Mouse (Mus musculus): ENCODE measurements around the gene Rilp. TPM values are rescaled to one million over a fixed set of nuclear protein-coding genes. Genes with fewer than 3 reads are reported as not detected.
A peak's percentile ranks its signal among the peaks of the same experiment; 100 is the strongest.

Rilp gene
- polyA plus RNA-seq, 1 experiment from 2014 or later = 1.3 TPM

GRCm38 (mm10) chr11:75513336-75513735 is 3.4 kb downstream of the Rilp start, which contains the start of gene Scarf1:
Scarf1 (plus strand) TSS chr11:75513540.
- Histone ChIP-seq H3K4me2 (ENCODE audit: low read length) (no peak within 1 kb of the TSS), H3K36me3 (ENCODE audit: control insufficient read depth, insufficient read depth) (peaks cover 11% of the 10 kb centered on the region), H3K27ac (ENCODE audit: low read length) (no peak within 1 kb of the TSS), H3K4me3 (replicated peaks; ENCODE audit: low read length) (no peak within 1 kb of the TSS), H3K9ac (replicated peaks; ENCODE audit: low read depth, low read length) (no peak within 1 kb of the TSS), H3K27me3 (replicated peaks; ENCODE audit: control insufficient read depth, insufficient read depth, low read length) (no peaks in the 10 kb centered on the region), H3K9me3 (ENCODE audit: control insufficient read depth, low read length) (no peaks in the 10 kb centered on the region), H3K4me1 (replicated peaks; ENCODE audit: control insufficient read depth, insufficient read depth, low read length) (peaks cover 15% of the 10 kb centered on the region)
- WGBS = 53% methylated on average over 8 of the region's 8 CpGs
- ATAC-seq = no peak

DNA sequence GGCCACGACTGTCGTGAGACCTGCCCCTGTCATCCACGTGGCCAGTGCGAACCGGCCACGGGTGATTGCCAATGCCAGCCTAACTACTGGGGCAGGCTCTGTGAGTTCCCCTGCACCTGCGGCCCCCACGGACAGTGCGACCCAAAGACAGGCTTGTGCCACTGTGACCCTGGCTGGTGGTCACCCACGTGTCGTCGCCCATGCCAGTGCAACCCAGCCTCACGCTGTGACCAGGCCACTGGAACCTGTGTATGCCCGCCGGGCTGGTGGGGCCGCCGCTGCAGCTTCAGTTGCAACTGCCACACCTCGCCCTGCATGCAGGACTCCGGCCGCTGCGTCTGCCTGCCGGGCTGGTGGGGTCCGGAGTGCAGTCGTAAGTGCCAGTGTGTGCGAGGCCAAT is 5.3 kb downstream of the Rilp start:
- H3K4me2 ChIP-seq (ENCODE audit: low read length) = no peak overlapping the region
- WGBS = 93% methylated on average over 25 of the region's 25 CpGs
- no peaks in the 10 kb centered on the region for H3K27me3 ChIP-seq (replicated peaks; ENCODE audit: control insufficient read depth, insufficient read depth, low read length)
- ATAC-seq = no peak
- H3K9me3 ChIP-seq (ENCODE audit: control insufficient read depth, low read length) = no peaks in the 10 kb centered on the region
- no peaks in the 10 kb centered on the region for H3K36me3 ChIP-seq (ENCODE audit: control insufficient read depth, insufficient read depth)
- no peak overlapping the region for H3K27ac ChIP-seq (ENCODE audit: low read length)
- H3K4me3 ChIP-seq (replicated peaks; ENCODE audit: low read length) = no peak overlapping the region
- H3K4me1 ChIP-seq (replicated peaks; ENCODE audit: control insufficient read depth, insufficient read depth, low read length) = peaks cover 6% of the 10 kb centered on the region
- no peak overlapping the region for H3K9ac ChIP-seq (replicated peaks; ENCODE audit: low read depth, low read length)

DNA sequence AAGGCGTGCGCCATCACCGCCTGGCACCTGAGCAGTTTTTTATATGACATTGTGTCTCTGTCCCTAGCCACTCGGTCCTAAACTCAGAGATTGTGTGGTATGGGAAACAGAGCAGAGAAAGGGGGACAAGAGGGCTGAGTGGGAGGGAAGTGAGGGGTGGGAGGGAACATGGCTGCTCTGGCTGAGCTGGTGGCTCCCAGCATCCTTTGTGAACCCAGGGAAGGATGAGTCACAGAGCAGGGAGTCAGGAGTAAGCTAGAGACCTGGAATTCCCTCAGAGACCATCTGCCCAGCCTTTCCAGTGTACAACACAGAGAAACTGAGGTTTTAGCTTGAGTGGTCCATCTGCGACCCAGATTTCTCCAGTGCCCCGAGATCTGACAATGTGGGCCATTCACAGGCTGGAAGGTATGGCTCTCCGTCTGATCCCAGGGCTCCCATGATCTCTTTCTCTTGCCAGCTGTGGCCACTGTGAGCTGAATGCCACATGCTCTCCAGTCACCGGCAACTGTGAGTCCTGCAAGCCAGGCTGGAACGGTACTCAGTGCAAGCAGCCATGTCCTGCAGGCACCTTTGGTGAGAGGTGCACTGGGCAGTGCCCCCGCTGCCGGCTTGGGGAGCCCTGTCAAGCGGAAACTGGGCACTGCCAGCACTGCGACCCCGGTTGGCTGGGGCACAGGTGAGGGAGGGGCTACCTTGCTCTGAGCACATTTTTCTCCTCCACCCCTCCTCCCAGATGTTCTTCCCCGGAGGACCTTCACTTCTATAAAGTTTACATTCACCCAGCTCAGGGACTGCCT is 10.1 kb downstream of the Rilp start:
- H3K36me3 ChIP-seq (ENCODE audit: control insufficient read depth, insufficient read depth) = no peaks in the 10 kb centered on the region
- no peak overlapping the region for H3K27ac ChIP-seq (ENCODE audit: low read length)
- no peak overlapping the region for H3K4me2 ChIP-seq (ENCODE audit: low read length)
- H3K9me3 ChIP-seq (ENCODE audit: control insufficient read depth, low read length) = no peaks in the 10 kb centered on the region
- H3K4me3 ChIP-seq (replicated peaks; ENCODE audit: low read length) = no peak overlapping the region
- WGBS = 79% methylated on average over 15 of the region's 15 CpGs
- no peak overlapping the region for H3K9ac ChIP-seq (replicated peaks; ENCODE audit: low read depth, low read length)
- ATAC-seq = no peak
- no peaks in the 10 kb centered on the region for H3K27me3 ChIP-seq (replicated peaks; ENCODE audit: control insufficient read depth, insufficient read depth, low read length)
- no peaks in the 10 kb centered on the region for H3K4me1 ChIP-seq (replicated peaks; ENCODE audit: control insufficient read depth, insufficient read depth, low read length)

GRCm38 (mm10) chr11:75521609-75522008 is 11.7 kb downstream of the Rilp start:
- 81% methylated on average over 4 of the region's 4 CpGs for WGBS
- Histone ChIP-seq H3K4me1 (replicated peaks; ENCODE audit: control insufficient read depth, insufficient read depth, low read length) (no peaks in the 10 kb centered on the region), H3K9me3 (ENCODE audit: control insufficient read depth, low read length) (no peaks in the 10 kb centered on the region), H3K4me3 (replicated peaks; ENCODE audit: low read length) (no peak overlapping the region), H3K9ac (replicated peaks; ENCODE audit: low read depth, low read length) (no peak overlapping the region), H3K27ac (ENCODE audit: low read length) (no peak overlapping the region), H3K36me3 (ENCODE audit: control insufficient read depth, insufficient read depth) (no peaks in the 10 kb centered on the region), H3K4me2 (ENCODE audit: low read length) (no peak overlapping the region), H3K27me3 (replicated peaks; ENCODE audit: control insufficient read depth, insufficient read depth, low read length) (no peaks in the 10 kb centered on the region)
- no peak for ATAC-seq

DNA sequence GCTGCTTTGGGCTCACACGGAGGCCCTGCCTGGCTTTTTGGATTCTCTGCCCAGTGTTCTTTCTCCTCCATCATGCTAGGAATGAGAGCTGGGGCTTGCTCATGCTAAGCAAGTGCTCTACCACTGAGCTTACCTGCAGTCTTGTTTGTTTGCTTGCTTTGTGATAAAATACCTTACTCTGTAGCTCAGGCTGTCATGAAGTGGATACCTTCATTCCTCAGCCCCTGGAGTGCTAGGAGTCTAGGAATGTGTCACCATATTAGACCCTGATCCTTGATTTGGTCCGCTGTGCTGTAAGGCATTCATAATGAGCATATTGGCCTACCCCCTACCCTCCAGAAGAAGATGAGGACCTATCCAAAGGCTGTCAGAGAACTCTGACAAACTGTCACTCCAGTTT is 12.9 kb downstream of the Rilp start:
- no peaks in the 10 kb centered on the region for H3K9me3 ChIP-seq (ENCODE audit: control insufficient read depth, low read length)
- no peaks in the 10 kb centered on the region for H3K4me1 ChIP-seq (replicated peaks; ENCODE audit: control insufficient read depth, insufficient read depth, low read length)
- H3K27ac ChIP-seq (ENCODE audit: low read length) = no peak overlapping the region
- H3K36me3 ChIP-seq (ENCODE audit: control insufficient read depth, insufficient read depth) = no peaks in the 10 kb centered on the region
- no peak overlapping the region for H3K4me2 ChIP-seq (ENCODE audit: low read length)
- no peak overlapping the region for H3K9ac ChIP-seq (replicated peaks; ENCODE audit: low read depth, low read length)
- H3K4me3 ChIP-seq (replicated peaks; ENCODE audit: low read length) = no peak overlapping the region
- no peaks in the 10 kb centered on the region for H3K27me3 ChIP-seq (replicated peaks; ENCODE audit: control insufficient read depth, insufficient read depth, low read length)
- ATAC-seq = no peak
- 96% methylated on average over 2 of the region's 2 CpGs for WGBS

- H3K9ac ChIP-seq (replicated peaks; ENCODE audit: low read depth, low read length) = no peak overlapping the region
- no peak for ATAC-seq
- H3K36me3 ChIP-seq (ENCODE audit: control insufficient read depth, insufficient read depth) = no peaks in the 10 kb centered on the region
- H3K27ac ChIP-seq (ENCODE audit: low read length) = no peak overlapping the region
- H3K9me3 ChIP-seq (ENCODE audit: control insufficient read depth, low read length) = no peaks in the 10 kb centered on the region
- no peaks in the 10 kb centered on the region for H3K27me3 ChIP-seq (replicated peaks; ENCODE audit: control insufficient read depth, insufficient read depth, low read length)
- no peak overlapping the region for H3K4me3 ChIP-seq (replicated peaks; ENCODE audit: low read length)
- H3K4me2 ChIP-seq (ENCODE audit: low read length) = no peak overlapping the region
- WGBS = 85% methylated on average over 15 of the region's 15 CpGs
- 0 out of 2 replicates have a peak, but pooled peaks cover under 1% of the 10 kb centered on the region for H3K4me1 ChIP-seq (replicated peaks; ENCODE audit: control insufficient read depth, insufficient read depth, low read length)
Observed at GRCm38 (mm10) chr11:75525531-75526125, 15.7 kb downstream of the Rilp start.

DNA sequence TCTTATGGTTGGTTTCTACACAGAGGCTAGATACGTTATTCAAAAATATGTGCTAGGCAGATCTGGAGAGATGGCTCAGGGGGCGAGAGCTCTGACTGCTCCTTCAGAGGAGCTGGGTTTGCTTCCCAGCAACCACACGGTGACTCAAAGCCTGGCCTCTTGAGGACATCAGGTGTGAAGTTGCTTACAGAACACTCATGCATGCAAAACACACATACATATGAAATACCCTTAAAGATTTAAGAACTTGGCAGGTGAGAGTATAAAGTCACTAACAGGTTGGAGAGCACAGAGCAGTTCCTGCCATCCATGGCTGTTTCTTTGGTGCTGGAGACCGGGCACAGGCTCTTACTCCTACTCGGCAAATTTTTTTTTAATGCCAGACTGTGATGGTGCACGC is 17.0 kb downstream of the Rilp start:
- Histone ChIP-seq H3K36me3 (ENCODE audit: control insufficient read depth, insufficient read depth) (no peaks in the 10 kb centered on the region), H3K9me3 (ENCODE audit: control insufficient read depth, low read length) (no peaks in the 10 kb centered on the region), H3K4me2 (ENCODE audit: low read length) (no peak overlapping the region), H3K27me3 (replicated peaks; ENCODE audit: control insufficient read depth, insufficient read depth, low read length) (no peaks in the 10 kb centered on the region), H3K9ac (replicated peaks; ENCODE audit: low read depth, low read length) (no peak overlapping the region), H3K27ac (ENCODE audit: low read length) (no peak overlapping the region), H3K4me3 (replicated peaks; ENCODE audit: low read length) (no peak overlapping the region), H3K4me1 (replicated peaks; ENCODE audit: control insufficient read depth, insufficient read depth, low read length) (0 out of 2 replicates have a peak, but pooled peaks cover 2% of the 10 kb centered on the region)
- no peak for ATAC-seq
- 88% methylated on average over 6 of the region's 6 CpGs for WGBS

DNA sequence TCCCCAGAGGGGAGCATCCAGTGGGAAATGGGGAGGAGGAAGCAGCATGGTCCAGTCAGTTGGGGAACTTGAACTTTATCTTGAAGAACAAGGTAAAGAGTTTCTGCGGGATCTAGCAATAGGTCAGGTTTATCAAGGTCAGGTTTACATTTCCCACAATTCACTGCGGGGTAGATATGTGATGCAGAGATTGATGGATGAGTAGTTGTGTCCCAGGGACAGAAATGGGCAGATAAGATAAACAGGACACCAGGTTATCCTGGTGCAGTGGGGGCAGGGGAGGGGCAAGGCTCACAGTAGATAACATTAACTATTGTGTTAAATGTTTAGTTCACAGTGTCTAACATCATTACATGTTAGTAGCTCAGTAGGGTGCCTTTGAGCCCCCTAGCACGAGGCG is 19.9 kb downstream of the Rilp start:
- Histone ChIP-seq H3K9ac (replicated peaks; ENCODE audit: low read depth, low read length) (no peak overlapping the region), H3K4me2 (ENCODE audit: low read length) (no peak overlapping the region), H3K4me3 (replicated peaks; ENCODE audit: low read length) (no peak overlapping the region), H3K27me3 (replicated peaks; ENCODE audit: control insufficient read depth, insufficient read depth, low read length) (no peaks in the 10 kb centered on the region), H3K36me3 (ENCODE audit: control insufficient read depth, insufficient read depth) (no peaks in the 10 kb centered on the region), H3K9me3 (ENCODE audit: control insufficient read depth, low read length) (no peaks in the 10 kb centered on the region), H3K27ac (ENCODE audit: low read length) (no peak overlapping the region), H3K4me1 (replicated peaks; ENCODE audit: control insufficient read depth, insufficient read depth, low read length) (peaks cover 18% of the 10 kb centered on the region)
- WGBS = 55% methylated on average over 4 of the region's 4 CpGs
- no peak for ATAC-seq

DNA sequence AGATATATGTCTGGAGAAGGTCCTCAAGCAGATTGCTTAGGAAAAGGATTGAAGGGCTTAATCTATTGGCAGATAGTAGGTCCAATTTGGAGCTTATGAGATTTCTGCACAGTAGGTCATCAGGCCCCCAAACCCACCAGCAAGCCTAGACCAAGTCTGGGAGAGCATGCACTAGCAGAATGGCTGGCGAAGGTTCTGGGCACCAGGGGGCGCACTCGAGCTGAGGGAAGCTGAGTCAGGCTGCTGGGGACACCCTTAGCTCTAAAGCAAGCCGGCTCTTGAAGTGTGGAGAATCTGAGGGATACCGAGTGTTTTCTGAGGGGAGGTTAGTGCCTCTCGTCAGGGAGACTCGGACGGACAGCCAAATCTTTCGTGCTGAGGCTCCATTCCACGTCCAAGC is 20.4 kb downstream of the Rilp start:
- no peaks in the 10 kb centered on the region for H3K27me3 ChIP-seq (replicated peaks; ENCODE audit: control insufficient read depth, insufficient read depth, low read length)
- 0% methylated on average over 10 of the region's 10 CpGs for WGBS
- no peaks in the 10 kb centered on the region for H3K9me3 ChIP-seq (ENCODE audit: control insufficient read depth, low read length)
- H3K4me3 ChIP-seq (replicated peaks; ENCODE audit: low read length) = peak overlapping the region; percentile 78
- peaks cover 23% of the 10 kb centered on the region for H3K4me1 ChIP-seq (replicated peaks; ENCODE audit: control insufficient read depth, insufficient read depth, low read length)
- peak overlapping the region; percentile 95 for H3K4me2 ChIP-seq (ENCODE audit: low read length)
- peak overlapping the region; percentile 82 for H3K9ac ChIP-seq (replicated peaks; ENCODE audit: low read depth, low read length)
- no peaks in the 10 kb centered on the region for H3K36me3 ChIP-seq (ENCODE audit: control insufficient read depth, insufficient read depth)
- ATAC-seq = peak; percentile 48; the same call in 1 of the 2 replicates
- peak overlapping the region; percentile 96 for H3K27ac ChIP-seq (ENCODE audit: low read length)
